Mouse (Mus musculus) CD8-positive naive resting alpha-beta T cell, adult 2 months (primary cell): ENCODE measurements around the gene Unk.
"Not testable (repeated sequence)": the region's sequence is repeated elsewhere in the genome, so short reads cannot be mapped to it uniquely, and the experiment has no call there.

Experiments used
- DNase-seq, 2 experiments: peaks; one replicate each; pipeline ENCODE4 v3.0.0; 2022; ENCODE audit warnings: low read depth in 2 of 2, low spot score in 2 of 2

Unk gene

DNA sequence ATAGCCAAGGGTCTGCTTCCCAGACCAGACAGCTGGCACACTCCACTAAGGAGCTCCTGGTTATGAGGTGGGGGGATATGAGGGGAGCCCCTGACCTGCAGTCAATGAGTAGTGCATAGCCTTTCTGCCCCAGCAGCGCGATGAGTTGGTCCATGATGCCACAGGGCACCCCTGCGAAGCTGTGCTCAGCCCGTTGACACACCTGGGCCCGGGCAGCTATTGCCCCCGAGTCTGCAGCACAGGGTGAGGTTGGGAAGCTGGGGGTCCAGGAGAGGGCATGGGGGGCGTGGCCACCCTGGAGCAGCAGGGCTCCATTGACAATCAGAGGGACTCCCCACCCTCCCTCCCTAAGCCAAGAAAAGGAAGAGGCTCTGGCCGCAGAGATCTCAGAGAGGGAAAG lies 20.0 kb upstream of the Unk start:
- no peak for DNase-seq

DNA sequence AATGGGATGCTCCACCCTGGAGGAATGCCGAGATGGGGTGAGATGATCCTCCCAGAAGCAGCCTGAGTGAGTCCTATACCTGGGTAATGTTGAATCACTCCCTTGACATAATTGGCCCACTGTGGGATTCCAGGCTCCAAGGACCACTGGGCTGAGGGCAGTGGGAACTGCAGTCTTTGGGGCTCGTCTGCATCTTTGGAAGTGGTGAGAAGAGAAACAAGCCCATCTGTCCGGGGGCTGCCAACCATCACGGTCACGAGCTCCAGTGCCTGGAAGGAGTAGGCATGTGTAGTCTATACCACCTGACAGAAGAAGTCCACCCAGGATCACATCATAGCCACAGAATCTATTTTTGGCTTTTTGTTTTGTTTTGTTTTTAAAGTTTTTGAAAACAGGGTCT lies 19.2 kb upstream of the Unk start:
- no peak for DNase-seq

DNA sequence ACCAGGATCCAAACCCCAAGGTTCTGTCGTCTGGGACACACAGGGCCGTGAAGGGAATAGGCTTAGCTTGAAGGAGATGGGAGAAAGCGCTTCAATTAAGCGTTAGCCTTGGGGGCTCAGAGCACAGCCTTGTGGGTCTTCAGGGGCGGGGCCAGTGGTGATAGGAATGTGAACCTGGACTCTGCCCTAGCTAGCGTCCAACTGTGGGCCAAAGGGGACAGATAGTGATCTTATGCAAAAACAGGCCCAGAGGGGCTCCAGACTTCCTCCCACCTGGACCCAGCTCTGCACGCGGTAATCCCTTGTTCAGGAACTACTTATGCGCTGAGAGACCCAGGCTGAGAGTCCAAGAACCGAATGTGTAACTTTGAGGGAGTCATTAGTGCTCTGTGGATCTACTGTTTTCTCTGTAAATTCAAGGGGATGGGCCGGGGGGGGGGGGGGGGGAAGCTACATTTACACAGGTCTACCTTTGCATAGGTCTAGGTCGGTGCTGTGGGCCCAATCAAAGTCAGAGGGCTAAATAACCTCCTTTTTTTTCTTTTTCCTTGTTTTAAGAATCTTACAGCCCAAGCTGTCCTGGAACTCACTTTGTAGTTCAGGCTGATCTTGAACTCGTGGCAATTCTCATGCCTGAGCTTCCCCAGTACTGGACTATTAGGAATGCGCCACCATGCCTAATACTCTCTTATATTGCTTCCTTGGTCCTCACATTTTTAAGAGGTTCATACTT lies 18.4 kb upstream of the Unk start:
- DNase-seq: no peak

DNA sequence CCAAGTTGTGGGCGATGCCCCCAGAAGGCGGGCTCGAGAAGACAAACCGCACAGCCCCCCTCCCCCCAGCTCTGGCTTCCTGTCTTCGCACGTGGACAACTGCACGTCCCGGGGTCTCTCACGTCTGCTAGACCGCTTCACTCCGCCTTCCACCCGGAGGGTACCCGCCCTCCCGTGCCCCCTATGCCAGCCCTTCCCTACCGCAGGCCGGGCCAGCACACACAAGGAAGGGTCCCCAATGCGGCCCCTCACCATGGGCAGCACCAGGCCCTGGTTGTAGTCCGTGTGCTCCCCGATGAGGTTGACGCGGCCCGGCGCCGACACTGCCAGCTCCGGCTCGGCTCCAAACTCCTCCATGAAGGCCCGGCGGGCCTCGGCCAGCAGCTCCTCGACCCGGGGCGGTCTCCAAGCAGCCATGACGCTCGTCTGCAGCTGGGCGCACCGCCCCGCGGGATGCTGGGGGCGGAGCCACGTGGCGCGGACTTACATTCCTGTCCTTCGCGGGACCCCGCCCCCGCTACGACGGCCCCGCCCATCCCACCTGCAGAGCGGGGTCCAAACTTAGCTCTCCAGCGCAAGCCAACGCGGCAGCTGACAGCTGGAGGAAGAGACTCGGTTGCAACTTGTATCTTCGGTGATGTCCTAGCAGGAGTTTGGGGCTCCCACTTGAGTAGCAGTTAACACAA lies 17.7 kb upstream of the Unk start, which contains the start of gene Galk1:
Galk1 (minus strand) TSS at position 458 of the 686 bp plus-strand sequence.
- peak; percentile 61 to 75 for DNase-seq

DNA sequence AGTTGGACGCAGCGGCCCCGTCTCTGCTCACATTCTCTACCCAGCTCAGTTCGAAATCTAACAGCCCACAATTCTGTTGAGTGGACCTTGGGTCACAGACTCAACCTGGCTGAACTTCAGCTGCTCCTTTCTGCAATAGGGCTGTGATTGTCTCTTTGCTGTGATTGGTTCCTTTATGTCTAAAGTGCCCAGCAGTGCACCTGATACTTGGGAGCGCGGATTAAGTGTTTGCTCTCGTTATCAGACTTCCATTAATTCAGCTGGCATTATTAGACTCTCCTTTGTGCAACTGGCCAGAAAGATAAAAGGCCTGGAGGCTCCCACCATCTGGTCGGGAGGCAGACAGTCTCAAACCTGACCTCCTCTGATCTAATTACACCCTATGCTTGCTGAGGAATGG lies 15.3 kb upstream of the Unk start:
- DNase-seq: no peak

DNA sequence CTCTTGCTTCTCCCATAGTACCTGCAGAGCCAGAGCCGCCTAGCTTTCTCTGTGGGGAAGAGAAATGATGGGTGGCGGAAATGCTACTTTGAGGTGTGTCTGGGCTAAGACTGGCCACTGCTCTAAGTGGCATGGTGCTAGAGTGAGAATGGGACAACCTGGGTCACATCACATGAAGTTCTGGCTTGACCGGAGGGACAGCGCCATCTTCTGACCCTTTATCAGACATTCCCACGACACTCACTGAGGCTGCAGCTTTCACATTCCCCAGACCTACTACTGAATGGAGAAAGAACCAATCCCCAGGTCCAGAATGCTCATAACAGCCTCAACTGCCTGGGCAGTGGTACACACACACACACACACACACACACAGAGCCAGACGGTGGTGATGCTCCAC lies 12.0 kb upstream of the Unk start:
- DNase-seq: no peak

DNA sequence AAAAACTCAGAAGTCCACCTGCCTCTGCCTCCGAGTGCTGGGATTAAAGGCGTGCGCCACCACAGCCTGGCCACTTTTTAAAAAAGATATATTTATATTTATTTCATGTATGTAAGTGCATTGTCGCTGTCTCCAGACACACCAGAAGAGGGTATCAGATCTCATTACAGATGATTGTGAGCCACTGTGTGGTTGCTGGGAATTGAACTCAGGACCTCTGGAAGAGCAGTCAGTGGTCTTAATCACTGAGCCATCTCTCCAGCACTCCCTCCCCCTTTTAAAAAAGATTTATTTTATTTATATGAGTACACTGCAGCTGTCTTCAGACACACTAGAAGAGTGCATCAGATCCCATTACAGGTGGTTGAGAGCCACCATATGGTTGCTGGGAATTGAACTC lies 11.3 kb upstream of the Unk start:
- DNase-seq: not testable (repeated sequence)

DNA sequence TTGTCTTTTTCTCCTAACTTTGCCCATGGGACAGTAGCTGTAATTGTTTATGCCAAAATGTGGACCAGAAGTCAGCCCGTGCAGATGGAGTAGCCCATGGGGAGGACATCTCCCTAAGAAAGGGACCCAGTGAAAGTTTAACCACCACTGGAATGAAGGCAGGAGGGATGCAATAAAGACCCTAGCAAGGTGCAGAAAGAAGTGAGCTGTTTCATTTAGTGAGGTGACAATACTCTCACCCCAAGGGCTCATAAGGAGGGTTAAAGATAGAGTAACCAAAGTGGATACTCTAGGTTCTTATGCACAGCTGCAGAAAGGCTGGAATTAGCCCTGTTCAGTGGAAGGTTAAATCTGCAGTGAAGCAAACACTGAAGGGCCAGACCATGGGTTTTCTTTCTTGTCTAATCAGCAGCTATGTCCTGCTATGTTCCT lies 10.7 kb upstream of the Unk start:
- DNase-seq: no peak

DNA sequence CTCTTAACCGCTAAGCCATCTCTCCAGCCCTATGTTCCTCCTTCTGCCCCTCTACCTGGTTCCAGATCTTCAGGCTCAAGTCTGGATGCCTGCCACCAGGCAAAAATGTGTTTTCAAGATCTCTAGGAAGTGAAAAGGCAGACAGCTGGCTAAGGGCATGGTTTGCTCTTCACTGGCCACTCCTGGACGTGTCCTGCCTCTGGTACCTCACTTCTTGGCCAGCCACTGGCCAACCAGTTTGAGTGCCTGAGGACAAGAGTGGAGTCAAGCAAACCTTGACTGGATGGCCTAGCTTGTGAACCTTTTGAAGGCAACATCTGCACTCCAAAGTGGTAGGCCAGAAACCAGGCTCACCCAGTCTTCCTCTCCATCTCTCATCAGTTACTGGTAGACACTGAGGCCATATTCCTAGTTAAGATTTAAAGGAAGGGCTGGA lies 10.1 kb upstream of the Unk start:
- DNase-seq: no peak

DNA sequence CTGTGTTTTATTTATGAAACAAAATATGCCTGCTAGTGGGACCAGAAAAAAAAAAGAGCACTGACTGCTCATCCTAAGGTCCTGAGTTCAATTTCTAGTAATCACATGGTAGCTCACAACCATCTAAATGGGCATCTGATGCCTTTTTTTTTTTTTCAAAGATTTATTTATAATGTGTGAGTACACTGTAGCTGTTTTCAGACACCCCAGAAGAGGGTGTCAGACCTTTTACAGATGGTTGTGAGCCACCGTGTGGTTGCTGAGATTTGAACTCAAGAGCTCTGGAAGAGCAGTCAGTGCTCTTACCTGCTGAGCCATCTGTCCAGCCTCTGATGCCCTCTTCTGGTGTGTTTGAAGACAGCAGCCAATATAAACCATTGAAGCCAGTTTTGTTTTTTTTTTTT lies 9.6 kb upstream of the Unk start:
- DNase-seq: peak in 1 of 2 experiments; percentile 35

DNA sequence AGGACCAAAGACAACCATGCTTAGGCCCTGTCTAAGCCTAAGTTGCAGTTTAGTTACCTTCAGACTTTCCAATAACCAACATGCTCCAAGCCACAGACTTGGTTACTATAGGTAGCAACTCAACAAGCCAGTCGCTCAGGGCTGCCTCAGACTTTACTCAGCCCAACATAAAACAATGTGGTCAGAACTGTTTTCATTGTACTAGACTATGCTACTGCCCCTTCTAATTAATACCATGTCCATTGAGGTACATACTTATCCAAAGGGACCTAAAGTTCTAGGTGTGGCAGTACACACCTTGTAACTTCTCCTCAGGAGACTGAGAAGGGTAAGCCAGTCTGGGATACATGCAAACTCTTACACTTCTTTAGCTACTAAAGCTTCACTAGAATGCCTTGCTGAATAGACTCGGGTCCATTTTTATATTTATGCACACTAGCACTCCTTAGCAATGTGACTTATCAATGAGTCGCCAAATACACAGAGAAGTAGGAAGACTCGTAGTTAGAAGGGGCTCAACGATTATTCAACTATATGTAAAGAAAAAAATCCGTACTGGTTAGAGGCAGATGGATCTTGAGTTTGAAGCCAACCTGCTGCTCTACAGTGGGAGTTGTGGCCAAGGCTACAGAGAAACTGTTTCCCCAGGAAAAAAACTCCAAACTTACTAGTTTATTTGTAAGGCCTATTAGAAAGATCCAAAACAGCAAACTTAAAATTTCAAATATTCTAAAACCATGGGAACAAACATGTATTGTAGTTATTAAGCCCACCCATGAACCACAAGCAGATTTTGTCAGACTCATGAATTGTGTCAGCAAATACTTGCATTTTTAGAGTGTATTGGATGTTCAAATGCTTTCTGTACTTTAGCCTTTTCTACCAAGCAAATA lies 8.5 kb upstream of the Unk start:
- no peak for DNase-seq

DNA sequence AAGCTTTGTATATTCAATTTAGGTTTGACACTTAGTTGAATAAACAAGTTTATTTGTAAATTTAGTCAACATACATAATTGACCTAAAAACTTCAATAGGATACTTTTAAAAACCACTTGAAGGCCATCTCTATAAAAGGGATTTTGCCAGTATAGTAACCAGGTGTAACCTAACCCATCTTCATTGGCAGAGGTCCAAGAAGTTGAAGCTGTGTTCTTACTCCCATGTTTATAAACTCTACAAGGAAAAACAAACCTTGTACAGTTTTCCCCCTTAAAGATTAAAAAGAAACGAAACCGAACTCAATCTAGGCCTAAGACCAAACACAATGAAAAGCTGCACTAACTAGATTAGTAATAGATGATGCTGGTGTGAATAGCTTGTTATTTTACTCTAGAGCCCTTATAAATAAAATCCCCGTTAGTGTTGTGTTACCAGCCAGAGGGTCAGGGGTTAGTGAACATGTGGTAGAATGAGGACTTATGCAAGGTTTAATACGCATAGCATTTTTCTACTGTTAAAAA lies 7.8 kb upstream of the Unk start:
- no peak for DNase-seq

DNA sequence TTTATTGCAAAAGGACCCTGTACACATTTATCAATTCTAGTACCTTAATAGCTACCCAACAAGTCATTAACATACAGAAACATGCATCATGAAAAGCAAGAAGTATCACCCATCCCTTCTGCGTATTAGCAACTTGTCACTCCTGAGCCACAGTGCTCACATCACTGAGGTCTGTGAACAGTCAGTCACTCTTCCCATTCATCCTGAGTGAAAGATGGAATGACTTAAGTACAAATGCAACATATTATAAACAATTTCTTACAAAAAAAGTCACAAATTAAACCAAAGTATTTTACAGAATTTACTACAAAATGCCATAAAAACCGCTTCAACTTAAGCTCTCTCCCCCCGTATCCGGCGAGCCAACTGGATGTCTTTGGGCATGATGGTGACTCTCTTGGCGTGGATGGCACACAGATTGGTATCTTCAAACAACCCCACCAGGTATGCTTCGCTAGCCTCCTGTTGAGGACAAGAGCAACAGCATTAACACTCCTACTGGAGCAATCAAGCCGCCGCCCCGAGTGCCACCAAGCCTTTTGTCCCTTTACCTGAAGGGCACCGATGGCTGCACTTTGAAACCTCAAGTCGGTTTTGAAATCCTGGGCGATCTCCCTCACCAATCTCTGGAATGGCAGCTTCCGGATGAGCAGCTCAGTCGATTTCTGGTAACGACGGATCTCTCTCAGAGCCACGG lies 6.9 kb upstream of the Unk start:
- DNase-seq: not testable (repeated sequence)

DNA sequence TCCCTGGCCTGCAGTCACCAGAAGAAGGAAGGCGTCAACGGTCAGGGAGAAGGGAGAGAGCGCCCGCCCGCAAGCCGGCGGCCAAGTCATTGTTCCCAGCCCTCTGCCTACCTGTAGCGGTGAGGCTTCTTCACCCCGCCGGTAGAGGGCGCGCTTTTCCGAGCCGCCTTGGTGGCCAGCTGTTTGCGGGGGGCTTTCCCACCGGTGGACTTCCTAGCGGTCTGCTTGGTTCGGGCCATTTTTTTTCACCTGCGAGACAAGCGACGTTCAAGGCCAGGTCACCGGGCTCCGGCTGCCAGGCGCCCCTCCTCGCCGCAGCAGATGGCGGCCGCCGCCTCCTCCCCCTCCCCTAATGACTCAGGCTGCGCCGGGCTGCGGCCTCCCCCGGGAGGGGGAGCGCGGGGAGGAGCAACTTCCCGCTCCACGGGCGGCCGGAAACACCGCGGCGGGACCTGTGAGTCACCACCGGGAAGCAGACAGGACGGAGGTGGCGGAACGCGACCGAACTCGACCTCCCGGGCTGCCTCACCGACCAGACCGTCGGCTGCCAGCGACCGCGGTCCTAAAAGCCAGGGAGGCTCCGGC lies 6.3 kb upstream of the Unk start:
- DNase-seq: peak in 1 of 2 experiments; percentile 80

DNA sequence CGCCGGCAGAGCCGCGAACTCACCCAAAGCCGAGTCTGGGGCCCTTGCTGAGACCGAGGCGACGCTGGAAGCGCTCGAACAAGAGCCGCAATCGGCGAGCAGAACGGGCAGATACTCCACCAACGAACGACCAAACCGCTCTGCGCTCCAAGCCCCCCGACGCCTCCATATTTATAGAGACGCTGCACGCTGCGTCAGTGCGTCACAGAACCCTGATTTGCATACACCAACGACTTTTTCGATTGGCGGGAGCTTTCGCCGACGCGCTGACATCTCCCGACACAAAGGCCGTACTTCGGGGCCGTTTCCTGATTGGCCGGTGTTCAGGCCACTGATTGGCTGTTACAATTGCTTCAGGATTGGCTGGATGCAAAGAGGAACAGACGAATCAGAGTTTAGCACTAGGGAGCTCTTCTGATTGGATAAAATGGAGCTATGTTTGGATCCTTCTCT lies 5.7 kb upstream of the Unk start:
- DNase-seq: peak; percentile 97 to 98

DNA sequence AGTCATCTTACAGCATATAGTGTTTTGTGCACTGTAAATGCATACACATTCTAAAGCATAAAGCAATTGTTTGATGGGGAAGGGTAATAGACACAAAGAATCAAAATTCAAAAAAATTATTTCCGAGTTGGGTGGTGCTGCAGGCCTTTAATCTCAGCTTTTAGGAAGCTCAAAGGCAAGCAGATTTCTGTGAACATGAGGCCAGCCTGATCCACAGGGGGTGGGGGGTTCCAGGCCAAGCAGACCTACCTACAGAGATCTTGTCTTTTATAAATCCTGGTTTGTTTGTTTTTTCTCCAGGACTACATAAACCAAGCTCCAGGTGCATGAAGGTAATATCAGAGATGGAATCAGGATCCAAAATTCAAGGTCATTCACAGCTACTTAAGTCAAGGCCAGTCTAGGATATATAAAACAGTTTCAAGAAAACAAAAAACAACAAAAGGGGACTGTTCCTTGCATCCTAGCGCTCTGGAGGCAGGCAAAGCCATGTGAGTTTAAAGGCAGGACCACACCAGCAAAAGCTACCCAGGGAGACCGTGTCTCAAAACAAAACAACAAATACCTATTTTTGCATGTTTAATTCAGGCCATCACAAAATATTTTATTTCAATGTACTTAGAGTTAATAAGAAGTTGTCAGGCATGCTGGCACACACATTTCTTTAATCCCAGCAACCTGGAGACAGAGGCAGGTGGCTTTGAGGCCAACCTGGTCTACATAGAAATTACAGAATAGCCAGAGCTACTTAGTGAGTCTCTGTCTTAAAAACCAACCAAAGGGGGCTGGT lies 4.9 kb upstream of the Unk start:
- no peak for DNase-seq

DNA sequence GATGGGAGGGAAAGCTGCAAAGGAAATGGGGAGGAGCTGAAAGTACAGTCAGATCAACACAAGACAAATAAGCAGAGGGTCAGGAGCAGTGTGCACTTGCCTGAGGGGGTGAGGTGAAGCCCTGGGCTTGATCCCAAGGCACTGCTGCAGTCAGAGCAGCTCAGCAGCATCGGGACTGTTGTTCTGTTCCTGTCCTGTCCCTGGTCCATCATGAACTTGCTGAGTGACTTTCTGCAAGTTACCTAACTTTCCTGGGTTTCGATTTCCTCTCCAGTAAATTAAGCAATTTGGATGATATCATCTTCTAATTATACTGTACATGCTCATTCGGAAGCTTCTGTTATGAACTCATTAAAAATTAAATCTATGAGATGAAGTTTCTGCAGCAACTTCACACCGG lies 2.4 kb upstream of the Unk start, which contains the start of gene H3f3b:
H3f3b (minus strand) TSS at position 207 of the 400 bp plus-strand sequence.
- no peak for DNase-seq

DNA sequence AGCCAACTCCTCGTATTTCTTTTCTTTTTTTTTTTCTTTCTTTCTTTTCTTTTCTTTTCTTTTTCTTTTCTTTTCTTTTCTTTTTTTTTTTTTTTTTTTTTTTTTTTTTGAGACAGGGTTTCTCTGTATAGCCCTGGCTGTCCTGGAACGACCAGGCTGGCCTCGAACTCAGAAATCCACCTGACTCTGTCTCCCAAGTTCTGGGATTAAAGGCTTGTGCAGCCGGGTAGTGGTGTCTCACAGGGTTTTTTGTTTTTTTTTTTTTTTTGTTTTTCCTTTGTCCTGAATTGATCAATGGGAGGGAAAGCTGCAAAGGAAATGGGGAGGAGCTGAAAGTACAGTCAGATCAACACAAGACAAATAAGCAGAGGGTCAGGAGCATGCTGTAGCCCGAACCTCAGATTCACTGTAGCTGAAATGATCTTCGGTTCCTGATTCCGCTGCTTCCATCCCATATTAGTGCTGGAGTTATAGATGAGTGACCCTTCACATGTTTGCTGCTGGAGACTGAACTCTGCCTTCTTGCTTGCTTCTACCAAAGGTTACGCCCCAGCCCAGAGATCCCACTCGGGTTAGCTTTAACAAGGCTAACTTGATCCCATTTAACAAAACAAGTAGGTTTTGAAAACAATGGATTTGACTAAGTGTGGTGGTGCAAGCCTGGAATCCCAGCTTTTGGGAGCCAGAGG lies 1.8 kb upstream of the Unk start:
- DNase-seq: no peak
